Mouse (Mus musculus) kidney, adult 2 months (tissue): ENCODE data around the gene Fgf7.

ENCODE experiments used
- CTCF ChIP-seq: fragments of 200-500 bp; conservative IDR thresholded peaks from 2 replicates; pipeline ENCODE4 v1.5.1; 2011; ENCODE audit warnings: low read depth, mild to moderate bottlenecking, control low read depth, low read length, moderate library complexity, mixed read lengths; ENCODE audit not compliant: insufficient read depth, insufficient read length
- POLR2A ChIP-seq: fragments of 200-500 bp; IDR thresholded peaks from one replicate; pipeline ENCODE4 v1.6.1; 2011; ENCODE audit warnings: low read depth, low read length, control low read depth

- TF ChIP-seq POLR2A (no peak), CTCF (no peak)
These were observed 28.4 kb downstream of the Fgf7 start for GRCm38 (mm10) chr2:126062876-126063275.
